Mouse (Mus musculus): ENCODE results near the gene Nedd9.
A peak's percentile ranks its signal among the peaks of the same experiment; 100 is the strongest.

DNA sequence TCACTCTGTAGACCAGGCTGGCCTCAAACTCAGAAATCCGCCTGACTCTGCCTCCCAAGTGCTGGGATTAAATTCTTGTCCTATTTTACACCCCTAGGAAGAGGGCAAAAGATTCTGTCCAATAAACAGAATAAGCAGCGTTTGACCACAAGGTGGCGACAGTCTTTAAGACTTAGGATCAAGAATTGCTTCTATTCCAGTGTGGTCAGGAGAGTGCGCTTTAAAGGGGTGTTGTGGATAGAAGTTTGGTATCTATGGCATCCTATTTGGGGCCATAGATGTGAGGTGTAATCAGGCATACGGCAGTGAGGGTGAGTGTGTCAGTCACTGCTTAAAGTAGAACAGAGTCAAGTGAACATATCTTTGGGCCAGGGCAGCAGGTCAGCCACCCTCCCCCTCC lies 203.9 kb downstream of the Nedd9 start:
- TF ChIP-seq POLR2A (IDR thresholded peaks at IDR 0.05; ENCODE audit: insufficient read depth, low read depth, low read length) (no peak), CTCF (IDR thresholded peaks at IDR 0.05) (peak; percentile 84), EP300 (IDR thresholded peaks at IDR 0.05; ENCODE audit: insufficient read depth, low read depth, low read length) (no peak)
